Mouse (Mus musculus): ENCODE measurements at regions not wholly inside any gene's neighbourhood (a gene's known extent, or its start where the extent isn't known, plus 50 kb on each side); places are given as distances from the start of the nearest gene placed in this dataset.

DNA sequence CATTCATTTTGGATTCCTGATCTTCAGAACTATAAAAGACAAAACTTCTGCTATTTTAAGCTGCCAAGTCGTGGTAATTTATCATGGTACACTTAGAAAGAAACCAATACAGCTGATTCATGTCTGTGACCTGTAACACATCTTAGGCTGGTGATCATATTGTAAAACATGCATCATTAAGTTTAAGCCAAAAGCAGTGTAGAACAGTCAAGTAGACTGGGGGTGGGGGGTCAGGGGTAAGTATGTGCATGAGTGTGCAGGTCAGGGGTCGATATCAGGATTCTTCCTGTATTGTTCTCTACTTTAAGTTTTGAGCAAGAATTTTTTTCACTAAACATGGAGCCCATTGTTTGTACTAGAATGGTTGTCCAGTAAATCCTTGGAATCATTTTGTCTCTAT lies 160.7 kb downstream of the Calcrl start:
- DNase-seq (ENCODE audit: low read depth, low spot score) = no peak

DNA sequence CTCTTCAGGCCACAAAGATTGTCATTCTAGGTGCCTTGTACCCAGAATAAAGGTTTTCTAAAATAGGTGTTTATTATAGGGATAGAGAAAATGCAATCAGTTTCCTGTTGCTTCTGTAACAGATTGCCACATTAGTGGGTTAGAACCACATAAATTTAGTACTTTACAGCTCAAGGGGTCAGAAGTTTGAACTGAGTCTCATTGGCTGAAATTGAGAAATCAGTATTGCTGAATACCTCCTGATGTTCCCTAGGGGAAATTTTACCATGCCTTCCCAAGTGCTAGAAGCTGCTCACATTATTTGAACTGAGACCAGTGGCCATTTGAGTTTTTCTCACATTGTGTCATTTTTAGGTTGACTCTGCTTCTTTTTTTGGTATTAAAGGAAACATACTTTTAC lies 160.2 kb downstream of the Calcrl start:
- DNase-seq (ENCODE audit: low read depth, low spot score) = no peak

DNA sequence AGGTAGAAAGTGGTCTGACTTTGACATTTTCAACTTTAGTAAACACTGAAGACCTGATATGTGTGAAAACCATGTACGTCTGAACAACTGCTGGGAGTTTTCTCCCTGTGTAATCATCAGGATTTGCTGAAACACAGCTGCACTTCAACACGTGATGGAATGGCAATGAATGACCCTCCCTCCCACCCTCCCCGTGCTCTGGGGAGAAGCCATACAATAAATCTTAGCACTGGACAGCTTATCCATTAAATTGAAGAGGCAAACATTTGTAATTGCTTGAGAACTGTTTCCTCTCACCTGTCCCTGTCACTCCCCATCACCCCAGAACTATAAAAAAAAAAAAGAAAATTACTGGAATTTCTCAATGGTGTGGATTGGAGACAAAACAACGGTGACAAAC lies 159.1 kb downstream of the Calcrl start:
- no peak for DNase-seq (ENCODE audit: low read depth, low spot score)

DNA sequence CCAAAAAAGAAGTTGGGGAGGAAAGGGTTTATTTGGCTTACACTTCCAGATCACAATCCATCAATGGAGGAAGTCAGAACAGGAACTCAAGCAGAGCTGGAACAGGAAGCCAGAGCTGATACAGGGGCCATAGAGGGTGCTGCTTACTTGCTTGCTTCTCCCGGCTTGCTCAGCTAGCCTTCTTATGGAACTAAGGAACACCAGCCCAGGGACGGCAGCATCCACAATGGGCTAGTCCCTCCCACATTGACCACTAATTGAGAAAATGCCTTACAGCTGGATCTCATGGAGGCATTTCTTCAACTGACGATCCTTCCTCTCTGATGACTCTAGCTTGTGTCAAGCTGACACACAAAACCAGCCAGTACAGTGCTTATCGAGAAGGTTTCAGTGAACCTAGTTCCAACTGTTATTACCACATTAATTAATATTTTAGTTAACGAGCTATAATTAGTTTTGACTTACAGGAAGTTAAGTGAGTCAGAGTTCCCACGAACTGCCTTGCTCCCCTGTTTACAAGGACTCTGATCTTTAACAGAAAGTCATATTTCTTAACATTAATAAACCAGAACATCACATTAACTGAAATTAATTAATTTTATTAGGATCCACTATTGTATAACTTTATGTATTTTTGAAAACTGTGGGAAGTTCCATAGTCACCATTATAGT lies 158.2 kb downstream of the Calcrl start:
- DNase-seq (ENCODE audit: low read depth, low spot score) = no peak

- DNase-seq (ENCODE audit: low read depth, low spot score) = no peak
Measured at GRCm38 (mm10) chr2:84274038-84274724, 151.0 kb downstream of the Calcrl start.

- DNase-seq (ENCODE audit: low read depth, low spot score) = no peak
Measured at GRCm38 (mm10) chr2:84277181-84277580, 148.0 kb downstream of the Calcrl start.
